Mouse (Mus musculus) C2C12 (cell line): ENCODE measurements around the gene Tuba1a. TPM values are rescaled to one million over a fixed set of nuclear protein-coding genes. Genes with fewer than 3 reads are reported as not detected.
A peak's percentile ranks its signal among the peaks of the same experiment; 100 is the strongest.
"Not testable (repeated sequence)": the region's sequence is repeated elsewhere in the genome, so short reads cannot be mapped to it uniquely, and the experiment has no call there.

Source experiments
- H3K27me3 ChIP-seq: one replicate; pipeline ENCODE4 v1.6.1; 2011; ENCODE audit not compliant: control insufficient read depth, insufficient read depth, insufficient read length
- H3K36me3 ChIP-seq: one replicate; pipeline ENCODE4 v1.6.1; 2011; ENCODE audit not compliant: control insufficient read depth, insufficient read depth
- H3K4me3 ChIP-seq: one replicate; pipeline ENCODE4 v1.5.1; 2011; ENCODE audit warnings: mild to moderate bottlenecking, control low read depth; ENCODE audit not compliant: poor library complexity, insufficient read depth, severe bottlenecking
- H3K79me2 ChIP-seq: one replicate; pipeline ENCODE4 v1.6.1; 2011; ENCODE audit not compliant: control insufficient read depth, insufficient read depth
- H3K79me3 ChIP-seq: one replicate; pipeline ENCODE4 v1.6.1; 2011; ENCODE audit warnings: low read depth, control low read depth
- H3ac ChIP-seq: one replicate; pipeline ENCODE3; 2011; ENCODE audit warnings: low read depth; ENCODE audit not compliant: control insufficient read depth, insufficient read length
- CEBPB ChIP-seq: IDR thresholded peaks from one replicate; pipeline ENCODE4 v1.6.1; 2011; ENCODE audit warnings: low read depth, mild to moderate bottlenecking, control low read depth, moderate library complexity
- CTCF ChIP-seq: IDR thresholded peaks from one replicate; pipeline ENCODE4 v1.5.1; 2011; ENCODE audit not compliant: control insufficient read depth, insufficient read depth, insufficient read length
- FOSL1 ChIP-seq: IDR thresholded peaks from one replicate; pipeline ENCODE4 v1.8.0; 2011; ENCODE audit warnings: mild to moderate bottlenecking, low read length; ENCODE audit not compliant: poor library complexity, insufficient read depth, severe bottlenecking
- MAX ChIP-seq: IDR thresholded peaks from one replicate; pipeline ENCODE4 v1.6.1; 2011; ENCODE audit warnings: mild to moderate bottlenecking, control low read depth
- MYOD1 ChIP-seq: IDR thresholded peaks from one replicate; pipeline ENCODE4 v1.6.1; 2011; ENCODE audit warnings: low read depth; ENCODE audit not compliant: control insufficient read depth, insufficient read length
- MYOG ChIP-seq: IDR thresholded peaks from one replicate; pipeline ENCODE4 v1.6.1; 2011; ENCODE audit not compliant: control insufficient read depth, insufficient read length; ENCODE audit errors: extremely low read depth
- USF1 ChIP-seq: IDR thresholded peaks from one replicate; pipeline ENCODE4 v1.6.1; 2011; ENCODE audit warnings: low read depth, mild to moderate bottlenecking, control low read depth, moderate library complexity
- polyA plus RNA-seq: library from polyadenylated mRNA; unstranded; fragments of >200 nt; fragmentation: generic; extraction: Trizol; gene quantifications from one replicate; pipeline ENCODE4 v1.2.1, GENCODE M21; 2012; ENCODE audit warnings: missing spikeins

Tuba1a gene
- polyA plus RNA-seq, 1 experiment: 2,758 TPM

- Histone ChIP-seq H3K79me3 (no peaks in the 10 kb centered on the region), H3K4me3 (no peak overlapping the region), H3ac (no peak overlapping the region), H3K79me2 (no peaks in the 10 kb centered on the region), H3K36me3 (no peaks in the 10 kb centered on the region), H3K27me3 (no peaks in the 10 kb centered on the region)
- TF ChIP-seq MYOG: no peak
- TF ChIP-seq USF1: no peak
- no peak for TF ChIP-seq CEBPB
- no peak for TF ChIP-seq MAX
- TF ChIP-seq CTCF: no peak
- no peak for TF ChIP-seq MYOD1
- no peak for TF ChIP-seq FOSL1
Observed at GRCm38 (mm10) chr15:98973015-98973614, 19.6 kb upstream of the Tuba1a start.

- H3K27me3 ChIP-seq, H3K79me3 ChIP-seq, H3K79me2 ChIP-seq, H3K36me3 ChIP-seq, H3K4me3 ChIP-seq, H3ac ChIP-seq: not testable (repeated sequence)
Observed at GRCm38 (mm10) chr15:98971576-98972320, 18.2 kb upstream of the Tuba1a start.

- Histone ChIP-seq H3K4me3 (no peak overlapping the region), H3ac (no peak overlapping the region), H3K79me3 (no peaks in the 10 kb centered on the region), H3K27me3 (no peaks in the 10 kb centered on the region), H3K36me3 (no peaks in the 10 kb centered on the region), H3K79me2 (no peaks in the 10 kb centered on the region)
- TF ChIP-seq FOSL1 (no peak), MYOG (no peak), USF1 (no peak), MYOD1 (no peak), MAX (no peak), CEBPB (no peak), CTCF (no peak)
Observed at GRCm38 (mm10) chr15:98971111-98971510, 17.6 kb upstream of the Tuba1a start.

- Histone ChIP-seq H3K27me3 (no peaks in the 10 kb centered on the region), H3ac (no peak overlapping the region), H3K79me3 (no peaks in the 10 kb centered on the region), H3K36me3 (no peaks in the 10 kb centered on the region), H3K4me3 (no peak overlapping the region), H3K79me2 (no peaks in the 10 kb centered on the region)
- TF ChIP-seq USF1 (no peak), FOSL1 (no peak), CEBPB (no peak), CTCF (no peak)
Observed at GRCm38 (mm10) chr15:98969372-98970101, 16.0 kb upstream of the Tuba1a start.

- Histone ChIP-seq H3ac (peak overlapping the region; percentile 49), H3K4me3 (no peak overlapping the region), H3K79me3 (no peaks in the 10 kb centered on the region), H3K27me3 (no peaks in the 10 kb centered on the region), H3K79me2 (no peaks in the 10 kb centered on the region), H3K36me3 (no peaks in the 10 kb centered on the region)
- TF ChIP-seq FOSL1 (no peak), MAX (peak; percentile 96)
Observed at GRCm38 (mm10) chr15:98968701-98969371, 15.3 kb upstream of the Tuba1a start.

GRCm38 (mm10) chr15:98959531-98959930 is 6.0 kb upstream of the Tuba1a start:
- no peak overlapping the region for H3ac ChIP-seq
- no peak overlapping the region for H3K4me3 ChIP-seq
- no peak for TF ChIP-seq CEBPB
- no peak for TF ChIP-seq MAX
- no peak for TF ChIP-seq CTCF
- no peaks in the 10 kb centered on the region for H3K79me2 ChIP-seq
- no peaks in the 10 kb centered on the region for H3K79me3 ChIP-seq
- no peaks in the 10 kb centered on the region for H3K27me3 ChIP-seq
- no peaks in the 10 kb centered on the region for H3K36me3 ChIP-seq
